Mouse (Mus musculus) spleen, adult 18-20 months (tissue): ENCODE measurements around the gene Hmgcs1.

Experiments
- DNase-seq, 2 experiments: peaks; one replicate each; pipeline ENCODE4 v3.0.0; 2022; ENCODE audit warnings: mixed read lengths in 2 of 2

Gene Hmgcs1

GRCm38 (mm10) chr13:119753859-119754634, 63.9 kb downstream of the Hmgcs1 start:
- DNase-seq: no peak

- DNase-seq: no peak
These were observed 64.4 kb downstream of the Hmgcs1 start for GRCm38 (mm10) chr13:119754635-119755020.

GRCm38 (mm10) chr13:119755141-119755547, 65.0 kb downstream of the Hmgcs1 start:
- no peak for DNase-seq

GRCm38 (mm10) chr13:119755681-119756471, 65.7 kb downstream of the Hmgcs1 start, which contains the start of gene Nim1k:
Nim1k (minus strand) TSS chr13:119755882.
- peak; percentile 11 to 30 for DNase-seq

- DNase-seq: no peak
These were observed 66.7 kb downstream of the Hmgcs1 start for GRCm38 (mm10) chr13:119756831-119757230.
